Mouse (Mus musculus): ENCODE measurements at regions not wholly inside any gene's neighbourhood (a gene's known extent, or its start where the extent isn't known, plus 50 kb on each side); places are given as distances from the start of the nearest gene placed in this dataset.

DNA sequence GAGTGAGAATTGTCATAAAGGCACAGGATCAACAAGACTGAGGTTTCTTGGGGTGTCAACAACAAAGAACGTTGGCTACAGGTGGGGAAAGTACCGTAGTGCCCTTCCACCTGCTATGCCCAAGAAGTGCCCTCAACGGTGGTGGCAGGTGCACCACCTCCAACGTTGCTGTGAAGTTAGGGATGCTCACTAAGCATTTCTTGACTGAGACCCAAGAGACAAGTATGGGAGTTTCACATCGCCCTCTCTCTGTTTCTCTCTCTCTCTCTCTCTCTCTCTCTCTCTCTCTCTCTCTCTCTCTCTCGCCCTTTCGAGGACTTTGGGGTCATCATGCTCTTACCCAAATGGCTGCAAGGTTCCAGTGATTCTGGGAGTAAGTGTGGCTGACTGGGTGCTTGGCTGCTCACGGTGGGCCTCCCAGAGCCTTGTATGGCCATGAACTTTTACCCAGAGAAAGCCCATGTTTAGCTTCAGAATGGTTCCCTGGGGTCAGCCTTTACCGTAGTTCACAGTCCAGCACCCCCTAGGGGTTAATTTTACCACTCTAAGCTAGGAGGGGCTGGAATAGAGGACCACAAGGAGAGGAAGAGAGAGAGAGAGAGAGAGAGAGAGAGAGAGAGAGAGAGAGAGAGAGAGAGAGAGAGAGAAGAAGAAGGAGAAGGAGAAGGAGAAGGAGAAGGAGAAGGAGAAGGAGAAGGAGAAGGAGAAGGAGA lies 113.2 kb upstream of the Ccnd2 start:
- ATAC-seq (replicated peaks; ENCODE audit: low FRiP score) = no peak
- Histone ChIP-seq H3K36me3 (no peaks in the 10 kb centered on the region), H3K4me2 (peak overlapping the region; percentile 59; the same call in 1 of the 2 replicates), H3K27me3 (no peaks in the 10 kb centered on the region), H3K27ac (0 out of 2 replicates have a peak overlapping the region, but pooled peaks have one; percentile 83), H3K4me3 (replicated peaks) (no peak overlapping the region), H3K4me1 (peaks cover 22% of the 10 kb centered on the region), H3K9ac (no peak overlapping the region), H3K9me3 (replicated peaks) (no peaks in the 10 kb centered on the region)
- WGBS = 76% methylated on average over 9 of the region's 9 CpGs

- Histone ChIP-seq H3K9ac (0 out of 2 replicates have a peak overlapping the region, but pooled peaks have one; percentile 6), H3K4me3 (replicated peaks) (peak overlapping the region; percentile 34), H3K4me2 (peak overlapping the region; percentile 59), H3K4me1 (peaks cover 20% of the 10 kb centered on the region), H3K27me3 (no peaks in the 10 kb centered on the region), H3K27ac (peak overlapping the region; percentile 83), H3K36me3 (no peaks in the 10 kb centered on the region), H3K9me3 (replicated peaks) (no peaks in the 10 kb centered on the region)
- 4% methylated on average over 21 of the region's 21 CpGs for WGBS
- ATAC-seq (replicated peaks; ENCODE audit: low FRiP score) = peak; percentile 79
These were observed 114.2 kb upstream of the Ccnd2 start for GRCm38 (mm10) chr6:127265901-127266812.

GRCm38 (mm10) chr6:127266813-127267165 lies 114.8 kb upstream of the Ccnd2 start:
- Histone ChIP-seq H3K27me3 (no peaks in the 10 kb centered on the region), H3K4me1 (peaks cover 17% of the 10 kb centered on the region), H3K27ac (peak overlapping the region; percentile 83), H3K4me2 (peak overlapping the region; percentile 59), H3K4me3 (replicated peaks) (no peak overlapping the region), H3K9ac (no peak overlapping the region), H3K36me3 (no peaks in the 10 kb centered on the region), H3K9me3 (replicated peaks) (no peaks in the 10 kb centered on the region)
- WGBS = 39% methylated on average over 10 of the region's 10 CpGs
- no peak for ATAC-seq (replicated peaks; ENCODE audit: low FRiP score)

- H3K9ac ChIP-seq = no peak overlapping the region
- no peak for ATAC-seq (replicated peaks; ENCODE audit: low FRiP score)
- 76% methylated on average over 4 of the region's 4 CpGs for WGBS
These were observed 117.0 kb upstream of the Ccnd2 start for GRCm38 (mm10) chr6:127269021-127269420.

DNA sequence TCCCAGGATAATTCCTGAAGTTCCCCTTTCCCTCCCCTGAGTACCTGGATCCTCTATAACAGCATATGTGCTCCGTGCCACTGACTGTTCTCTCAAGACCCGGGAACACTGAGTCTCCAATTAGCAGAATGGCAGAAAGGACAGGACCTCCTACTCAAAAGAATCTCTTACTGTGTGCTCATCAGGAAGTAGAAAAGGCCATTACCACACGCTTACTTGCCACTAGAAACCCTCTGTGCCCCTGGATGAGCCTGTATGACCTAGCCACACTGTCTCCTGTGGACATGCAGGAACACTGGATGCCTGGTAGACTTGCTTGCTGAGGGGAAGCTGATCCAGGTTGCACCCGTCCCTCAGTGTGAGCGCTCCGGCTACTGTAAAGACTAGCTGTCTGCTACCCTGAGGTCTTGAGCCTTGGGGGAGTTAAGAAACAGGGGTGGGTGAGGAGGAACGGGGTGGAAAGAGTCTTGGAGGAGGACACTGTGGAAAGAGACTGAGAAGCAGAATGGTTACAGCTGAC lies 117.6 kb upstream of the Ccnd2 start:
- Histone ChIP-seq H3K4me1 (peaks cover 17% of the 10 kb centered on the region), H3K36me3 (no peaks in the 10 kb centered on the region), H3K9me3 (replicated peaks) (no peaks in the 10 kb centered on the region), H3K4me3 (replicated peaks) (no peak overlapping the region), H3K9ac (no peak overlapping the region), H3K4me2 (no peak overlapping the region), H3K27me3 (no peaks in the 10 kb centered on the region), H3K27ac (no peak overlapping the region)
- WGBS = 69% methylated on average over 7 of the region's 7 CpGs
- ATAC-seq (replicated peaks; ENCODE audit: low FRiP score) = no peak

More at GRCm38 (mm10) chr6:127269021-127269420, 117.0 kb upstream of the Ccnd2 start:
- Histone ChIP-seq H3K27ac (no peak overlapping the region), H3K4me2 (no peak overlapping the region), H3K4me3 (replicated peaks) (no peak overlapping the region), H3K9me3 (replicated peaks) (no peaks in the 10 kb centered on the region), H3K27me3 (no peaks in the 10 kb centered on the region), H3K4me1 (peaks cover 17% of the 10 kb centered on the region), H3K36me3 (no peaks in the 10 kb centered on the region)

GRCm38 (mm10) chr6:127270774-127271173 lies 118.8 kb upstream of the Ccnd2 start:
- peaks cover 10% of the 10 kb centered on the region for H3K4me1 ChIP-seq
- no peak overlapping the region for H3K27ac ChIP-seq
- no peak for ATAC-seq (replicated peaks; ENCODE audit: low FRiP score)
- 83% methylated on average over 9 of the region's 9 CpGs for WGBS
- H3K9ac ChIP-seq = no peak overlapping the region
- no peak overlapping the region for H3K4me2 ChIP-seq
- H3K36me3 ChIP-seq = no peaks in the 10 kb centered on the region
- no peak overlapping the region for H3K4me3 ChIP-seq (replicated peaks)
- no peaks in the 10 kb centered on the region for H3K27me3 ChIP-seq
- H3K9me3 ChIP-seq (replicated peaks) = no peaks in the 10 kb centered on the region

DNA sequence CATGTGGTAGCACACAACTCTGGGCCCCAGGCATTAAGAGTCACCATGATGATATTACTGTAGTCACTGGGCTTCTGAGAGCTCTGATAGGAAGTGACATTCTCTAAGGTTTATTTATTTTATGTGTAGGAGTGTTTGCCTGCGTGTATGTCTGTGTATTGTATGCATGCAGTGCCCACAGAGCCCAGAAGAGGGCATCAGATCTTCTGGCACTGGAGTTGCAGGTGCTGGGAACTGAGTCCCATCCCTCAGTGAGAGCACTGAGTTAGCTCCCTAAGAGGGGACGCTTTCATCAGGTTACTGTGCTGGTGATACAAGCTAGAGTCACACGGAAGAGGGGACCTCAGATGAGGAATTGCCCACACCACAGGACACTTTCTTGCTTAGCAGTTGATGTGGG lies 119.4 kb upstream of the Ccnd2 start:
- H3K27ac ChIP-seq = no peak overlapping the region
- no peaks in the 10 kb centered on the region for H3K9me3 ChIP-seq (replicated peaks)
- no peak overlapping the region for H3K4me3 ChIP-seq (replicated peaks)
- peaks cover 6% of the 10 kb centered on the region for H3K4me1 ChIP-seq
- H3K27me3 ChIP-seq = no peaks in the 10 kb centered on the region
- no peak for ATAC-seq (replicated peaks; ENCODE audit: low FRiP score)
- H3K4me2 ChIP-seq = no peak overlapping the region
- H3K9ac ChIP-seq = no peak overlapping the region
- 95% methylated on average over 3 of the region's 3 CpGs for WGBS
- no peaks in the 10 kb centered on the region for H3K36me3 ChIP-seq

DNA sequence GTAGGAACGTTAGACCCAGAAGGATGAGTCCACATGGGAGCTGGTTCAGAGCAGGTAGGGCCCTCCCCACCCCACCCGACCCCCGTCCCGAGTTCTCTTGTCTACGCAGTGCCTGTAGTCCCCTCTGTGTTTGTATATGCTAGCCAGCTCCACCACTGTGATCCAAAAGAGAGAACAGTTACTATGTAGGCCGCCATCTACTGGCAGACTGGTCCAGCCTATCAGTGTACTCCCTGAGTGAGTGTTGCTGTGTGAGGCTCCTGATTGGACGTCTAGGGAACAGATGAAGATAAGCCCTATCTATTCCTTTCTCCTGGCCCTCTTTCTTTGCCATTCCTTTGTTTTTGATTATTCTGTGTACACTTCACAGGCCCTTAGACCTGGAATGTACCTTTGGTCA lies 120.6 kb upstream of the Ccnd2 start:
- ATAC-seq (replicated peaks; ENCODE audit: low FRiP score) = peak; percentile 70; the same call in 1 of the 2 replicates

DNA sequence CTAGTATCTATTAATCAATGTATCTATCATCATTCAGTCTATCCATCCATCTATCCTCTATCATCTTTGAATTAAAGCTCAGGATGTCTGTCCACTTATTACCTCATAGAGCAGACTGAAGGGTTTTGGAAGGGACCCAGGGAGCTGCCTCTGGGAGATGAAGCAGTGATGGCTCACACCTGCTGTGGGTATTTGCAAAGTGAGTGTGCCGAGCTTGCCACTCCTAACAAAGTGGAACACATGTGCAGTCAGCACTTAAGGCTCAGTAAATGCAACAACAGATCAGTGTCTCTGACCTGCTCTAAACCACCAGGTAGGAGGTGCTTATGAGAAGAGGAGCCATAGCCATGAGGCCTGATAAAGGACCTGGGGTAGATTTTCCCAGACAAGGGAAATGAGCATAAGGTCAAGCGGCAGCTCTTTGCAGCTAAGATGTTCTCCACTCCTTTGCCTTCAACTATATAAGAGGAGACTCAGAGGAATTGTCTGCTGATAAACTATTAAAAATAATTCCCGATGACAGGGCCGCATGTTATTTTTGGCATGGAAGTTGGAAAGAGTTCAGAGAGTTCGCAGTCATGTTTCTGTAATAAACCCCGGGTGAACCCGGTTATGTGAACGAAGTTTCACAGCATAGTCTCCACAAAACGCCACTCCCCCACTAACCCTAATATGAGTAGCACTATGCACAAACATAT lies 122.9 kb upstream of the Ccnd2 start:
- Histone ChIP-seq H3K4me3 (replicated peaks) (no peak overlapping the region), H3K27ac (no peak overlapping the region), H3K4me1 (no peaks in the 10 kb centered on the region), H3K9ac (no peak overlapping the region), H3K4me2 (no peak overlapping the region), H3K9me3 (replicated peaks) (0 out of 2 replicates have a peak, but pooled peaks cover 6% of the 10 kb centered on the region), H3K36me3 (no peaks in the 10 kb centered on the region), H3K27me3 (no peaks in the 10 kb centered on the region)
- 0 out of 2 replicates have a peak, but pooled peaks have one; percentile 13 for ATAC-seq (replicated peaks; ENCODE audit: low FRiP score)
- 65% methylated on average over 9 of the region's 9 CpGs for WGBS

More for the DNA sequence above, 120.6 kb upstream of the Ccnd2 start:
- WGBS = 72% methylated on average over 7 of the region's 7 CpGs
- no peak overlapping the region for H3K4me2 ChIP-seq
- H3K27ac ChIP-seq = no peak overlapping the region
- no peak overlapping the region for H3K4me3 ChIP-seq (replicated peaks)
- no peak overlapping the region for H3K9ac ChIP-seq
- H3K27me3 ChIP-seq = no peaks in the 10 kb centered on the region
- H3K9me3 ChIP-seq (replicated peaks) = no peaks in the 10 kb centered on the region
- no peaks in the 10 kb centered on the region for H3K36me3 ChIP-seq
- no peaks in the 10 kb centered on the region for H3K4me1 ChIP-seq

- H3K9me3 ChIP-seq (replicated peaks) = 0 out of 2 replicates have a peak, but pooled peaks cover 6% of the 10 kb centered on the region
- no peaks in the 10 kb centered on the region for H3K36me3 ChIP-seq
- no peaks in the 10 kb centered on the region for H3K27me3 ChIP-seq
- WGBS = 86% methylated on average over 2 of the region's 2 CpGs
- H3K27ac ChIP-seq = no peak overlapping the region
- no peak for ATAC-seq (replicated peaks; ENCODE audit: low FRiP score)
- H3K4me1 ChIP-seq = no peaks in the 10 kb centered on the region
- H3K4me2 ChIP-seq = no peak overlapping the region
- no peak overlapping the region for H3K9ac ChIP-seq
- H3K4me3 ChIP-seq (replicated peaks) = no peak overlapping the region
These were observed 123.4 kb upstream of the Ccnd2 start for GRCm38 (mm10) chr6:127275430-127275784.

DNA sequence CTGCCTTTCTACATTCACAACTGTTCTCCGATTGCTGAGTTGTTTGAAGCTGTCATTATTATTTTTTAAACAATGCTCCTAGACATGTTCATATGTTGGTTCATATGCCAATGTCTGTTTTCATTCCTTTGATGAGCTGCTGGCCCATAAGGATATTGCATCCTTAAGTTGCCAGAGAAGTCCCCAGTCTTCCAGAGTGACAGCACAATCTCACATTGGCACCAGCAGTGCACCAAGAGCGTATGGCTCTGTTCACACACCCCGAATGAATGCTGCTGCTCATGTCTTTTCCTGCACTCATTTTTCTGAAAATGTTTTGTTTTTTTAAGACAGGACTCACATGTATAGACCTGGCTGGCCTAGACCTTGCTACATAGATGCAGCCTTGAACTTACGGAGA lies 124.4 kb upstream of the Ccnd2 start:
- WGBS = 91% methylated on average over 4 of the region's 4 CpGs
- no peak overlapping the region for H3K9ac ChIP-seq
- no peaks in the 10 kb centered on the region for H3K4me1 ChIP-seq
- H3K36me3 ChIP-seq = no peaks in the 10 kb centered on the region
- H3K27me3 ChIP-seq = no peaks in the 10 kb centered on the region
- H3K4me3 ChIP-seq (replicated peaks) = no peak overlapping the region
- no peak overlapping the region for H3K27ac ChIP-seq
- no peak overlapping the region for H3K4me2 ChIP-seq
- no peak for ATAC-seq (replicated peaks; ENCODE audit: low FRiP score)
- 0 out of 2 replicates have a peak, but pooled peaks cover 6% of the 10 kb centered on the region for H3K9me3 ChIP-seq (replicated peaks)
